Mouse (Mus musculus): ENCODE measurements around the gene Apoa4.
A peak's percentile ranks its signal among the peaks of the same experiment; 100 is the strongest.

The Apoa4 gene

GRCm38 (mm10) chr9:46227064-46227614, 13.4 kb upstream of the Apoa4 start:
- DNase-seq (ENCODE audit: low spot score in 2 of 2) = no peak

GRCm38 (mm10) chr9:46228491-46228890, 12.0 kb upstream of the Apoa4 start, which contains the start of gene Apoa1:
TSS of gene Apoa1 (plus strand) at chr9:46228580.
- no peak for DNase-seq (ENCODE audit: low spot score in 2 of 2)

- DNase-seq (ENCODE audit: low spot score in 2 of 2) = peak; percentile 85 to 86
These were observed 10.7 kb upstream of the Apoa4 start for GRCm38 (mm10) chr9:46229573-46230449.

GRCm38 (mm10) chr9:46230450-46230975, 10.0 kb upstream of the Apoa4 start:
- DNase-seq (ENCODE audit: low spot score in 2 of 2) = no peak

- DNase-seq (ENCODE audit: low spot score in 2 of 2) = no peak
These were observed 5.3 kb upstream of the Apoa4 start for GRCm38 (mm10) chr9:46235196-46235595.

GRCm38 (mm10) chr9:46235596-46235648, 5.1 kb upstream of the Apoa4 start, which contains the start of gene Apoc3:
TSS of gene Apoc3 (minus strand) at chr9:46235636.
- no peak for DNase-seq (ENCODE audit: low spot score in 2 of 2)

- DNase-seq (ENCODE audit: low spot score in 2 of 2) = no peak
These were observed 4.8 kb upstream of the Apoa4 start for GRCm38 (mm10) chr9:46235649-46236048.

- DNase-seq (ENCODE audit: low spot score in 2 of 2) = no peak
These were observed 1.6 kb upstream of the Apoa4 start for GRCm38 (mm10) chr9:46238850-46239249.

- no peak for DNase-seq (ENCODE audit: low spot score in 2 of 2)
These were observed 1.3 kb downstream of the Apoa4 start for GRCm38 (mm10) chr9:46241818-46242217.

- no peak for DNase-seq (ENCODE audit: low spot score in 2 of 2)
These were observed 2.6 kb downstream of the Apoa4 start for GRCm38 (mm10) chr9:46243122-46243521.

GRCm38 (mm10) chr9:46243584-46243983, 3.1 kb downstream of the Apoa4 start:
- DNase-seq (ENCODE audit: low spot score in 2 of 2) = no peak

GRCm38 (mm10) chr9:46246752-46247324, 6.3 kb downstream of the Apoa4 start:
- peak in 1 of 2 experiments; percentile 57 for DNase-seq (ENCODE audit: low spot score in 2 of 2)

GRCm38 (mm10) chr9:46256177-46256576, 15.7 kb downstream of the Apoa4 start:
- DNase-seq (ENCODE audit: low spot score in 2 of 2) = no peak

- no peak for DNase-seq (ENCODE audit: low spot score in 2 of 2)
These were observed 16.3 kb downstream of the Apoa4 start for GRCm38 (mm10) chr9:46256658-46257385.

- no peak for DNase-seq (ENCODE audit: low spot score in 2 of 2)
These were observed 17.1 kb downstream of the Apoa4 start for GRCm38 (mm10) chr9:46257546-46257945.

- DNase-seq (ENCODE audit: low spot score in 2 of 2) = no peak
These were observed 18.6 kb downstream of the Apoa4 start for GRCm38 (mm10) chr9:46259111-46259510.

GRCm38 (mm10) chr9:46261131-46261530, 20.6 kb downstream of the Apoa4 start:
- DNase-seq (ENCODE audit: low spot score in 2 of 2) = no peak

- DNase-seq (ENCODE audit: low spot score in 2 of 2) = no peak
These were observed 27.9 kb downstream of the Apoa4 start, which contains the start of gene Apoa5 for GRCm38 (mm10) chr9:46268343-46268873. TSS of gene Apoa5 (plus strand) at chr9:46268633.

- DNase-seq (ENCODE audit: low spot score in 2 of 2) = no peak
These were observed 28.6 kb downstream of the Apoa4 start for GRCm38 (mm10) chr9:46269125-46269524.

- DNase-seq (ENCODE audit: low spot score in 2 of 2) = no peak
These were observed 30.3 kb downstream of the Apoa4 start for GRCm38 (mm10) chr9:46270782-46271181.

- no peak for DNase-seq (ENCODE audit: low spot score in 2 of 2)
These were observed 31.6 kb downstream of the Apoa4 start for GRCm38 (mm10) chr9:46272070-46272469.
